In genomic region chr2:160366980-160367338, GRCm38 (mm10) we compare ENCODE assay signal across 8 mouse cellular contexts. TPM values are rescaled to one million over a fixed set of nuclear protein-coding genes. Genes with fewer than 3 reads are reported as not detected.
DNase-seq lines count a peak whose midpoint lies in the region; ATAC-seq and TF ChIP-seq lines count a peak whose summit lies in the region.

Gene Mafb (minus strand): TSS chr2:160367065.

- H3K4me3 ChIP-seq in ES-Bruce4 (ENCODE audit: low read depth, low read length): peak within 1 kb of the TSS; percentile 49
- peak within 1 kb of the TSS; percentile 57 for H3K4me3 ChIP-seq in forebrain, embryonic 16.5 days (replicated peaks; ENCODE audit: low read length)
- peak within 1 kb of the TSS; percentile 55 for H3K4me3 ChIP-seq in liver, postnatal 0 days (ENCODE audit: low read depth, low read length)
- H3K4me3 ChIP-seq in neural tube, embryonic 12.5 days: peak within 1 kb of the TSS; percentile 59
- H3K4me3 ChIP-seq in testis, adult 2 months (ENCODE audit: control insufficient read depth, low read depth, low read length): peak within 1 kb of the TSS; percentile 74

- no peaks in the 10 kb centered on the region for H3K36me3 ChIP-seq in ES-Bruce4 (ENCODE audit: control insufficient read depth, insufficient read depth, low read length, poor library complexity, severe bottlenecking)
- no peaks in the 10 kb centered on the region for H3K36me3 ChIP-seq in forebrain, embryonic 16.5 days (ENCODE audit: control insufficient read depth, insufficient read depth)
- no peaks in the 10 kb centered on the region for H3K36me3 ChIP-seq in liver, postnatal 0 days (replicated peaks; ENCODE audit: insufficient read depth, low read length)
- no peaks in the 10 kb centered on the region for H3K36me3 ChIP-seq in neural tube, embryonic 12.5 days
- no peaks in the 10 kb centered on the region for H3K36me3 ChIP-seq in testis, adult 2 months (ENCODE audit: control insufficient read depth, insufficient read depth, low read length)

- intact Hi-C loops in heart, postnatal 25 days (cut with DNase I): loop anchor here (5.0 to 10.0 kb wide), 3 partner anchors 305 to 1452 kb away; no protein-coding TSS in a partner anchor

- peak; percentile 26 for DNase-seq in cerebellum, adult 11 months
- peak; percentile 95 for DNase-seq in heart, postnatal 25 days (ENCODE audit: low spot score)
- DNase-seq in layer of hippocampus, adult 18-20 months (ENCODE audit: low spot score in 2 of 2): peak; percentile 66 to 80
- DNase-seq in liver, postnatal 0 days: peak; percentile 87

- H3K4me2 ChIP-seq in forebrain, embryonic 16.5 days (ENCODE audit: low read length): peak within 1 kb of the TSS; percentile 92
- peak within 1 kb of the TSS; percentile 87 for H3K4me2 ChIP-seq in liver, postnatal 0 days (ENCODE audit: low read depth, low read length)
- H3K4me2 ChIP-seq in neural tube, embryonic 12.5 days (replicated peaks): peak within 1 kb of the TSS; percentile 80

- ATAC-seq in forebrain, embryonic 16.5 days: peak; percentile 93
- ATAC-seq in liver, postnatal 0 days: peak; percentile 83
- ATAC-seq in neural tube, embryonic 12.5 days (ENCODE audit: low FRiP score, low read depth): peak; percentile 91

- H3K27me3 ChIP-seq in ES-Bruce4 (ENCODE audit: control insufficient read depth, insufficient read depth, low read length, poor library complexity, severe bottlenecking): peaks cover 44% of the 10 kb centered on the region
- peaks cover 52% of the 10 kb centered on the region for H3K27me3 ChIP-seq in forebrain, embryonic 16.5 days (replicated peaks; ENCODE audit: control insufficient read depth, insufficient read depth, low read length)
- peaks cover 87% of the 10 kb centered on the region for H3K27me3 ChIP-seq in liver, postnatal 0 days (ENCODE audit: insufficient read depth, low read length)
- peaks cover 78% of the 10 kb centered on the region for H3K27me3 ChIP-seq in neural tube, embryonic 12.5 days (replicated peaks)
- no peaks in the 10 kb centered on the region; the same call in 1 of the 2 replicates for H3K27me3 ChIP-seq in testis, adult 2 months (ENCODE audit: control insufficient read depth, insufficient read depth, low read length)

- 0 out of 2 replicates have a peak, but pooled peaks have one; percentile 14 for TF ChIP-seq EP300 in ES-Bruce4 (IDR thresholded peaks at IDR 0.05; ENCODE audit: insufficient read depth, low read depth, low read length)
- no peak for TF ChIP-seq EP300 in liver, postnatal 0 days (IDR thresholded peaks at IDR 0.05; ENCODE audit: low read depth)

- H3K9me3 ChIP-seq in ES-Bruce4 (replicated peaks; ENCODE audit: control insufficient read depth, insufficient read depth, low read length, poor library complexity, severe bottlenecking): no peaks in the 10 kb centered on the region
- 0 out of 2 replicates have a peak, but pooled peaks cover 2% of the 10 kb centered on the region for H3K9me3 ChIP-seq in forebrain, embryonic 16.5 days (ENCODE audit: control insufficient read depth, low read length)
- no peaks in the 10 kb centered on the region for H3K9me3 ChIP-seq in liver, postnatal 0 days (ENCODE audit: low read length)
- no peaks in the 10 kb centered on the region for H3K9me3 ChIP-seq in neural tube, embryonic 12.5 days

- WGBS in forebrain, embryonic 16.5 days: 0% methylated on average over 36 of the region's 37 CpGs
- WGBS in liver, postnatal 0 days (ENCODE audit: insufficient replicate concordance): 1% methylated on average over 37 of the region's 37 CpGs
- WGBS in neural tube, embryonic 12.5 days: under 1% methylated on average over 37 of the region's 37 CpGs

- no peak within 1 kb of the TSS for H3K27ac ChIP-seq in ES-Bruce4 (ENCODE audit: insufficient read depth, low read length)
- peak within 1 kb of the TSS; percentile 88 for H3K27ac ChIP-seq in forebrain, embryonic 16.5 days (ENCODE audit: low read length)
- H3K27ac ChIP-seq in liver, postnatal 0 days (ENCODE audit: low read depth): peak within 1 kb of the TSS; percentile 75
- H3K27ac ChIP-seq in neural tube, embryonic 12.5 days: peak within 1 kb of the TSS; percentile 28
- H3K27ac ChIP-seq in testis, adult 2 months (ENCODE audit: control insufficient read depth, insufficient read depth, low read depth, low read length): peak within 1 kb of the TSS; percentile 71

- TF ChIP-seq CTCF in ES-Bruce4 (IDR thresholded peaks at IDR 0.05; ENCODE audit: low read depth, low read length): no peak
- no peak for TF ChIP-seq CTCF in liver, postnatal 0 days (IDR thresholded peaks at IDR 0.05; ENCODE audit: low read depth)
- TF ChIP-seq CTCF in testis, adult 2 months (IDR thresholded peaks at IDR 0.05; ENCODE audit: control insufficient read depth, insufficient read depth, insufficient replicate concordance, low read depth, low read length): no peak

- no peak for TF ChIP-seq POLR2A in ES-Bruce4 (IDR thresholded peaks at IDR 0.05; ENCODE audit: insufficient read depth, low read length)
- peak; percentile 86 for TF ChIP-seq POLR2A in testis, adult 2 months (IDR thresholded peaks at IDR 0.05; ENCODE audit: control insufficient read depth, low read depth, low read length)

- no peaks in the 10 kb centered on the region for H3K4me1 ChIP-seq in ES-Bruce4 (ENCODE audit: control insufficient read depth, insufficient read depth, low read length)
- peaks cover 41% of the 10 kb centered on the region for H3K4me1 ChIP-seq in forebrain, embryonic 16.5 days (replicated peaks; ENCODE audit: control insufficient read depth, insufficient read depth, low read length)
- H3K4me1 ChIP-seq in liver, postnatal 0 days (ENCODE audit: insufficient read depth): peaks cover 5% of the 10 kb centered on the region
- H3K4me1 ChIP-seq in neural tube, embryonic 12.5 days: peaks cover 28% of the 10 kb centered on the region
- H3K4me1 ChIP-seq in testis, adult 2 months (ENCODE audit: control insufficient read depth, insufficient read depth, low read length): peaks cover 8% of the 10 kb centered on the region

- peak within 1 kb of the TSS; percentile 29 for H3K9ac ChIP-seq in ES-Bruce4 (ENCODE audit: low read depth, poor library complexity, severe bottlenecking)
- H3K9ac ChIP-seq in forebrain, embryonic 16.5 days (replicated peaks; ENCODE audit: low read depth, low read length): peak within 1 kb of the TSS; percentile 93
- peak within 1 kb of the TSS; percentile 61 for H3K9ac ChIP-seq in liver, postnatal 0 days (replicated peaks)
- H3K9ac ChIP-seq in neural tube, embryonic 12.5 days: peak within 1 kb of the TSS; percentile 65

RNA-seq across cellular contexts. Expression of gene Mafb, which starts in this region (rescaled TPM):
- 0.24 and 0.46 TPM in 2 replicates for polyA plus RNA-seq in ES-Bruce4 (2011; ENCODE audit: insufficient read depth, insufficient read length, low read depth, missing spikeins)
- 14.9 and 16.4 TPM in 2 replicates for polyA plus RNA-seq in forebrain, embryonic 16.5 days (2015; fragmentation: Nextera tagmentation; extraction: Ambion mirVana)
- total RNA-seq in heart, postnatal 25 days (2021): 10 to 100 TPM; 11.2 to 13.1 TPM
- total RNA-seq in layer of hippocampus, adult 18-20 months (2021): 10 to 100 TPM; 12.0 to 13.4 TPM
- 9.2 and 11.6 TPM in 2 replicates for polyA plus RNA-seq in liver, postnatal 0 days (2015; fragmentation: Nextera tagmentation; extraction: Ambion mirVana)
- polyA plus RNA-seq in neural tube, embryonic 12.5 days (2016; fragmentation: Nextera tagmentation; extraction: Ambion mirVana): 20.2 and 21.6 TPM in 2 replicates
- 2.6 and 3.5 TPM in 2 replicates for polyA plus RNA-seq in testis, adult 2 months (2012; rRNA removed)

Comparison
In these comparisons a context has a peak if more than half of its experiments do, and no peak if none do; other contexts are left out.
1. H3K9ac ChIP-seq: peak in every context shown above with its lines; median percentile 93 in forebrain, embryonic 16.5 days; 65 in neural tube, embryonic 12.5 days; 61 in liver, postnatal 0 days; 29 in ES-Bruce4.
2. DNase-seq: peak in every context shown above with its lines; median percentile 95 in heart, postnatal 25 days; 87 in liver, postnatal 0 days; 73 in layer of hippocampus, adult 18-20 months; 26 in cerebellum, adult 11 months.